Mouse (Mus musculus): ENCODE measurements at regions not wholly inside any gene's neighbourhood (a gene's known extent, or its start where the extent isn't known, plus 50 kb on each side); places are given as distances from the start of the nearest gene placed in this dataset.

DNA sequence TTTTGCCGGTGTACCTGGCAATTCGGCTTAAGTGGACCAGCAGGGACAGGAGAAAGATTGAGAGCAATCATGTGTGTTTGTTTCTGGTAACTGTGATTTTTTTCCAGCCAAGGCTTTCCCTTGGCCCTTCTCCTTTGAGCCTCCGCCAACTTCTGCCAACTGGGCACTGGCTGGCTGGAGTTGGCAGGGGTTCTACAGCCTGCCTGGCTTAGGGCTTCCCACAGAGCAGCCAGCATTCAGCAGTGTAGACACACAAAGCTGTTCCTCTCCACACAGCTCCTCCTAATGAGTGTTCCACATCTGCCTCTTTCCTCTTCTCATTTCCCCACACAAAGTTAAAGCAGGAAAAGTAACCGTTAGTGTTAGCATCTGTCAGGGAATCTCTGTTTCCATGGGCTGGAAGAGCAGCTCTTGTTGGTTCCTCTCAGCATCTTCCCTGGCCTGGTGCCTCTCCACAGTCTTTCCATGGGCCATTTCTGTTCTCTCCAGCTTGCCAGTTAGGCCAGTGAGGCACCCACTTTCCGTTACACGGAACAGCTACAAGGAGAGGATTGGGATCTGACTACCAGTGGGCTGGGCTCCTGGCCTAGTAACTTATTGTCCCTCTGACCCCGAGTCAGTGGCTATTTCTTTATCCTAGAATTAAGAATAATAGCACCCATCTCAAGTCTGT is 68.0 kb upstream of the Rbm24 start:
- peak; percentile 72 for DNase-seq (ENCODE audit: extremely low read depth, low read depth, low spot score)
- TF ChIP-seq POLR2A (IDR thresholded peaks at IDR 0.05; ENCODE audit: extremely low read depth, insufficient read depth, low read length) (no peak), CTCF (IDR thresholded peaks at IDR 0.05; ENCODE audit: low read depth, low read length) (no peak)
- Histone ChIP-seq H3K27ac (replicated peaks; ENCODE audit: insufficient read depth, low read depth, low read length) (no peak overlapping the region), H3K4me3 (ENCODE audit: insufficient read depth, low read depth, low read length) (no peak overlapping the region), H3K36me3 (ENCODE audit: control insufficient read depth, insufficient read depth, low read length) (no peaks in the 10 kb centered on the region), H3K9ac (ENCODE audit: low read depth, low read length) (no peak overlapping the region), H3K27me3 (ENCODE audit: control insufficient read depth, insufficient read depth, low read length) (no peaks in the 10 kb centered on the region), H3K4me1 (ENCODE audit: control insufficient read depth, insufficient read depth, low read length) (no peaks in the 10 kb centered on the region), H3K79me2 (ENCODE audit: control insufficient read depth, insufficient read depth, low read length) (no peaks in the 10 kb centered on the region)
- WGBS, result 51% methylated on average over 7 of the region's 7 CpGs

DNA sequence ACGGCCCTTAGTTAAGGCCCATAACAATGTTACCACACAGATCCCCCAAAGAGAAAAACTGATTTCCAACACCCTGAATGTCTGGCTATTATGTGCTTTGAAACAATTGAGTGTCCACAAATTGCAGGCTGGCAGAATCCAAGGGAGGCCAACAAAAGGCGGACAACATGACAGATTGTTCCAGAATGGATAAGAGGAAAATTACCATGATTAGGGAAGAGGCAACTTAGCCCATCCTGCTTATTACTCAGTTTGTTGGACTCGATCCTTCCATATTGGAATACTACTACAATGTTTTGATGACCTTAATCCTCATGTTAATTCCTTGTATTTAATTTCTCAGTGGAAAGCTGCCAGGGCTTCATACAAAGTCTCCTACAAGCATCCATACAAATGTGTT is 62.9 kb upstream of the Rbm24 start:
- DNase-seq (ENCODE audit: extremely low read depth, low read depth, low spot score), result no peak
- Histone ChIP-seq H3K36me3 (ENCODE audit: control insufficient read depth, insufficient read depth, low read length) (no peaks in the 10 kb centered on the region), H3K9ac (ENCODE audit: low read depth, low read length) (no peak overlapping the region), H3K4me3 (ENCODE audit: insufficient read depth, low read depth, low read length) (no peak overlapping the region), H3K4me1 (ENCODE audit: control insufficient read depth, insufficient read depth, low read length) (no peaks in the 10 kb centered on the region), H3K79me2 (ENCODE audit: control insufficient read depth, insufficient read depth, low read length) (no peaks in the 10 kb centered on the region), H3K27ac (replicated peaks; ENCODE audit: insufficient read depth, low read depth, low read length) (no peak overlapping the region), H3K27me3 (ENCODE audit: control insufficient read depth, insufficient read depth, low read length) (no peaks in the 10 kb centered on the region)
- TF ChIP-seq CTCF (IDR thresholded peaks at IDR 0.05; ENCODE audit: low read depth, low read length) (no peak), POLR2A (IDR thresholded peaks at IDR 0.05; ENCODE audit: extremely low read depth, insufficient read depth, low read length) (no peak)
- 95% methylated on average over 3 of the region's 3 CpGs for WGBS

DNA sequence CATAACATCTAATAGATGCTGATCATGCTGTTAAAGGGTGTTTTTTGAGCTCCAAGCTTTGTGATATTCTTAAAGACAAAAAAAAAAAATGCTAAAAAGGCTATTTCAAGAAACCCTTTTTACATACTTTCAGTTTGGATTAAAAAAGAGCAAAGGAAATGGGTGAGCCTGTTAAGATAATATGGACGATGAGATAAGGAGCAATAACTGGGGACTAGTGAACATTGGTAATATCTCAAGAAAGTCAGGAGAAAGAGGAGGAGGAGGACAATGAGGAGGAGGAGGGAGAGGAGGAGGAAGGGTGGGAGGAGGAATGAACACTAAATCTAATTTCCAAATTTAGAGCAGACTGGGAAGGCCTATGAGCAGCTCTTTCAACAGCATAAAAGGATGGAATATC is 62.3 kb upstream of the Rbm24 start:
- Histone ChIP-seq H3K36me3 (ENCODE audit: control insufficient read depth, insufficient read depth, low read length) (no peaks in the 10 kb centered on the region), H3K27ac (replicated peaks; ENCODE audit: insufficient read depth, low read depth, low read length) (no peak overlapping the region), H3K79me2 (ENCODE audit: control insufficient read depth, insufficient read depth, low read length) (no peaks in the 10 kb centered on the region), H3K27me3 (ENCODE audit: control insufficient read depth, insufficient read depth, low read length) (no peaks in the 10 kb centered on the region), H3K4me3 (ENCODE audit: insufficient read depth, low read depth, low read length) (no peak overlapping the region), H3K4me1 (ENCODE audit: control insufficient read depth, insufficient read depth, low read length) (no peaks in the 10 kb centered on the region; the same call in 1 of the 2 replicates), H3K9ac (ENCODE audit: low read depth, low read length) (no peak overlapping the region)
- WGBS, result 64% methylated on average over 1 of the region's 1 CpGs
- TF ChIP-seq CTCF (IDR thresholded peaks at IDR 0.05; ENCODE audit: low read depth, low read length) (no peak), POLR2A (IDR thresholded peaks at IDR 0.05; ENCODE audit: extremely low read depth, insufficient read depth, low read length) (no peak)
- DNase-seq (ENCODE audit: extremely low read depth, low read depth, low spot score), result no peak

DNA sequence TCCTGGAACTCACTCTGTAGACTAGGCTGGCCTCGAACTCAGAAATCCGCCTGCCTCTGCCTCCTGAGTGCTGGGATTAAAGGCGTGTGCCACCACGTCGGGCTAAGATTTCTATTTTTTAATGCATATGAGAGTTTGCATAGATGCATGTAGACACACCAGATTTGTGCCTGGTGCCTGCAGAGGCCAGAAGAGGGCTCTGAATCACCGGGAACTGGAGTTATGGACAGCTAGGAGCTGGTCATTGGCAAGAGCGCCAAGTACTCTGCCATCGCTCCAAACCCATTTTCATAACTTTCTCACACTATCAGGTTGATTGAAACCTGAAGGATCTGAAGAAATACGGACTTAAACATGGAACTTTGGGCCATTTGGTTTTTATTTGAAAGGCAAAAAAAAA is 61.2 kb upstream of the Rbm24 start:
- Histone ChIP-seq H3K4me1 (ENCODE audit: control insufficient read depth, insufficient read depth, low read length) (no peaks in the 10 kb centered on the region; the same call in 1 of the 2 replicates), H3K79me2 (ENCODE audit: control insufficient read depth, insufficient read depth, low read length) (no peaks in the 10 kb centered on the region), H3K36me3 (ENCODE audit: control insufficient read depth, insufficient read depth, low read length) (no peaks in the 10 kb centered on the region), H3K27ac (replicated peaks; ENCODE audit: insufficient read depth, low read depth, low read length) (no peak overlapping the region), H3K9ac (ENCODE audit: low read depth, low read length) (no peak overlapping the region), H3K27me3 (ENCODE audit: control insufficient read depth, insufficient read depth, low read length) (no peaks in the 10 kb centered on the region), H3K4me3 (ENCODE audit: insufficient read depth, low read depth, low read length) (no peak overlapping the region)
- no peak for TF ChIP-seq POLR2A (IDR thresholded peaks at IDR 0.05; ENCODE audit: extremely low read depth, insufficient read depth, low read length)
- TF ChIP-seq CTCF (IDR thresholded peaks at IDR 0.05; ENCODE audit: low read depth, low read length), result no peak
- WGBS, result 93% methylated on average over 9 of the region's 9 CpGs
- DNase-seq (ENCODE audit: extremely low read depth, low read depth, low spot score), result no peak

DNA sequence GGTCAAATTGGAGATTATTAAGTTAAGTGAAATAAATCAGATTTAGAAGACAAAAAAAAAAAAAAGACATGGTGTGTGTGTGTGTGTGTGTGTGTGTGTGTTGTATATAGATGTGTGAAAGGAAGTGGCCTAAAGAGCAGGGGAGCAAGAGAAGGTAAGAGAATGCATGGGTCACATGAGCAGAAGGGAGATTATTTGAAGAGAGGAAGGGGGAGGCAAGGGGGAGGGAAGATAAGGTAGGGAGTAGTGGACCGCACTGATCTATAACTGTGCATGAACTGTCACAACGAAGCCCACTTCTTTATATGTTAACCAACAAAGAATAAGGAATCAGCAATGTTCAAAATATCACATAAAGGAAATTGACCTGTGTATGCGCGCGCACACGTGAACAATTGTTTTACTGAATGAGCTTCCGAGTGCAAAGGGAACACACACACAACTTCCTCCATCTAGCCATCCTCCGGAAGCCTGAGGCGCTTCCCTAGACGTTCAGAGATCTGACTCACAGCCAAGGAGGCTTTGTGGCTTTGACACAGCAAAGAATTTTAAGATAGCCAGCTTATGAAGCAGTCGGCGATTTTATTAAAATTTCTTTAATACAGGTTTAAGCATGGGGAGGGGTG is 57.6 kb upstream of the Rbm24 start:
- Histone ChIP-seq H3K36me3 (ENCODE audit: control insufficient read depth, insufficient read depth, low read length) (no peaks in the 10 kb centered on the region), H3K4me1 (ENCODE audit: control insufficient read depth, insufficient read depth, low read length) (peaks cover 4% of the 10 kb centered on the region; the same call in 1 of the 2 replicates), H3K27ac (replicated peaks; ENCODE audit: insufficient read depth, low read depth, low read length) (no peak overlapping the region), H3K79me2 (ENCODE audit: control insufficient read depth, insufficient read depth, low read length) (no peaks in the 10 kb centered on the region), H3K4me3 (ENCODE audit: insufficient read depth, low read depth, low read length) (no peak overlapping the region), H3K27me3 (ENCODE audit: control insufficient read depth, insufficient read depth, low read length) (no peaks in the 10 kb centered on the region), H3K9ac (ENCODE audit: low read depth, low read length) (no peak overlapping the region)
- no peak for DNase-seq (ENCODE audit: extremely low read depth, low read depth, low spot score)
- WGBS, result 60% methylated on average over 12 of the region's 12 CpGs
- TF ChIP-seq POLR2A (IDR thresholded peaks at IDR 0.05; ENCODE audit: extremely low read depth, insufficient read depth, low read length) (no peak), CTCF (IDR thresholded peaks at IDR 0.05; ENCODE audit: low read depth, low read length) (no peak)
